ENCODE assay signal across 8 mouse cellular contexts in genomic region chr12:8947163-8947562, GRCm38 (mm10). TPM values are rescaled to one million over a fixed set of nuclear protein-coding genes. Genes with fewer than 3 reads are reported as not detected.
DNase-seq lines count a peak whose midpoint lies in the region; ATAC-seq and TF ChIP-seq lines count a peak whose summit lies in the region.

No protein-coding gene starts in this region.

- TF ChIP-seq EP300 in lung, postnatal 0 days (IDR thresholded peaks at IDR 0.05), result no peak
- TF ChIP-seq EP300 in liver, embryonic 14.5 days (IDR thresholded peaks at IDR 0.05; ENCODE audit: low read depth), result no peak
- TF ChIP-seq EP300 in stomach, postnatal 0 days (optimal IDR thresholded peaks at IDR 0.05), result no peak

- WGBS in lung, postnatal 0 days, result 28% methylated on average over 9 of the region's 9 CpGs
- 25% methylated on average over 9 of the region's 9 CpGs for WGBS in liver, embryonic 14.5 days (ENCODE audit: insufficient replicate concordance)
- 48% methylated on average over 9 of the region's 9 CpGs for WGBS in stomach, postnatal 0 days

- H3K27ac ChIP-seq in gastrocnemius, adult 2 months, result no peak overlapping the region
- H3K27ac ChIP-seq in lung, postnatal 0 days (ENCODE audit: low read length), result no peak overlapping the region
- no peak overlapping the region for H3K27ac ChIP-seq in liver, embryonic 14.5 days
- no peak overlapping the region for H3K27ac ChIP-seq in stomach, postnatal 0 days (replicated peaks)

- intact Hi-C loops in gastrocnemius, adult 2 months (cut with DNase I), result no loop called here
- intact Hi-C loops in gastrocnemius, postnatal 36 days (cut with DNase I), result no loop called here

- no peak for DNase-seq in gastrocnemius, adult 2 months
- DNase-seq in gastrocnemius, postnatal 36 days, result no peak
- DNase-seq in lung, postnatal 0 days (ENCODE audit: low spot score), result no peak
- DNase-seq in lung, adult 18-20 months, result no peak
- DNase-seq in liver, embryonic 14.5 days (ENCODE audit: low read depth in 3 of 3, low spot score in 3 of 3), result no peak
- DNase-seq in stomach, postnatal 0 days (ENCODE audit: low spot score), result no peak
- DNase-seq in frontal cortex, postnatal 10 days (ENCODE audit: low spot score in 2 of 2), result no peak
- DNase-seq in ovary, postnatal 14 days (ENCODE audit: low spot score), result no peak

- no peak for ATAC-seq in lung, postnatal 0 days
- no peak for ATAC-seq in liver, embryonic 14.5 days (ENCODE audit: insufficient read depth)
- ATAC-seq in stomach, postnatal 0 days (ENCODE audit: low FRiP score, low TSS enrichment), result no peak

- peaks cover 11% of the 10 kb centered on the region; the same call in 1 of the 2 replicates for H3K4me1 ChIP-seq in lung, postnatal 0 days (ENCODE audit: insufficient read depth, low read depth, low read length)
- no peaks in the 10 kb centered on the region for H3K4me1 ChIP-seq in liver, embryonic 14.5 days (replicated peaks; ENCODE audit: control insufficient read depth in 2 of 2, insufficient read depth in 2 of 2, low read length in 1 of 2)
- peaks cover 5% of the 10 kb centered on the region; the same call in 1 of the 2 replicates for H3K4me1 ChIP-seq in stomach, postnatal 0 days (replicated peaks; ENCODE audit: control insufficient read depth, insufficient read depth)

- no peaks in the 10 kb centered on the region for H3K27me3 ChIP-seq in lung, postnatal 0 days (replicated peaks; ENCODE audit: insufficient read depth, low read length)
- H3K27me3 ChIP-seq in liver, embryonic 14.5 days (ENCODE audit: control insufficient read depth, insufficient read depth, low read length), result peaks cover 7% of the 10 kb centered on the region
- no peaks in the 10 kb centered on the region for H3K27me3 ChIP-seq in stomach, postnatal 0 days (ENCODE audit: control insufficient read depth, insufficient read depth, low read length)

- H3K4me3 ChIP-seq in gastrocnemius, adult 2 months, result peak overlapping the region; percentile 70
- peak overlapping the region; percentile 30; the same call in 1 of the 2 replicates for H3K4me3 ChIP-seq in lung, postnatal 0 days (ENCODE audit: low read depth, low read length)
- H3K4me3 ChIP-seq in liver, embryonic 14.5 days (ENCODE audit: insufficient read depth in 1 of 2, low read depth in 2 of 2, low read length in 2 of 2), result no peak overlapping the region
- no peak overlapping the region; the same call in 1 of the 2 replicates for H3K4me3 ChIP-seq in stomach, postnatal 0 days (ENCODE audit: low read depth, low read length)

- H3K4me2 ChIP-seq in lung, postnatal 0 days (replicated peaks; ENCODE audit: low read depth, low read length), result peak overlapping the region; percentile 65
- peak overlapping the region; percentile 61 for H3K4me2 ChIP-seq in liver, embryonic 14.5 days (ENCODE audit: low read depth)
- H3K4me2 ChIP-seq in stomach, postnatal 0 days (replicated peaks; ENCODE audit: low read depth), result peak overlapping the region; percentile 90

- H3K9ac ChIP-seq in lung, postnatal 0 days (replicated peaks; ENCODE audit: low read depth), result peak overlapping the region; percentile 37; the same call in 1 of the 2 replicates
- no peak overlapping the region for H3K9ac ChIP-seq in liver, embryonic 14.5 days (replicated peaks)
- no peak overlapping the region for H3K9ac ChIP-seq in stomach, postnatal 0 days (ENCODE audit: low read length)

- H3K36me3 ChIP-seq in lung, postnatal 0 days (ENCODE audit: insufficient read depth, low read length), result no peaks in the 10 kb centered on the region
- H3K36me3 ChIP-seq in liver, embryonic 14.5 days (replicated peaks; ENCODE audit: control insufficient read depth, insufficient read depth, low read depth), result no peaks in the 10 kb centered on the region
- H3K36me3 ChIP-seq in stomach, postnatal 0 days (ENCODE audit: control insufficient read depth, insufficient read depth, low read length), result no peaks in the 10 kb centered on the region

- H3K9me3 ChIP-seq in lung, postnatal 0 days (ENCODE audit: low read length), result no peaks in the 10 kb centered on the region
- no peaks in the 10 kb centered on the region for H3K9me3 ChIP-seq in liver, embryonic 14.5 days (ENCODE audit: control insufficient read depth, low read length)
- H3K9me3 ChIP-seq in stomach, postnatal 0 days (ENCODE audit: control insufficient read depth, low read length), result no peaks in the 10 kb centered on the region

- no peak for TF ChIP-seq CTCF in gastrocnemius, adult 2 months (IDR thresholded peaks at IDR 0.05)
- TF ChIP-seq CTCF in lung, postnatal 0 days (IDR thresholded peaks at IDR 0.05), result no peak
- TF ChIP-seq CTCF in liver, embryonic 14.5 days (IDR thresholded peaks at IDR 0.05; ENCODE audit: low read depth), result no peak
- TF ChIP-seq CTCF in stomach, postnatal 0 days (IDR thresholded peaks at IDR 0.05; ENCODE audit: low read depth), result no peak

RNA-seq across cellular contexts. Expression of gene Matn3, which starts 0.6 kb away (rescaled TPM):
- total RNA-seq in gastrocnemius, adult 2 months (2021), result under 1 TPM in 1 of 2 experiments, not detected in 1; 0.36 TPM
- under 1 TPM; 0.12 to 0.59 TPM for total RNA-seq in gastrocnemius, postnatal 36 days (2021)
- polyA plus RNA-seq in lung, postnatal 0 days (2015; fragmentation: Nextera tagmentation; extraction: Ambion mirVana), result 0.33 and 0.52 TPM in 2 replicates
- polyA plus RNA-seq in liver, embryonic 14.5 days (2012; rRNA removed), result 0.04 and 0.07 TPM in 2 replicates
- polyA plus RNA-seq in liver, embryonic 14.5 days (2014; fragmentation: Nextera tagmentation; extraction: Ambion mirVana), result 0.03 and 0.14 TPM in 2 replicates
- polyA plus RNA-seq in stomach, postnatal 0 days (2015; fragmentation: Nextera tagmentation; extraction: Ambion mirVana), result 0.18 and 0.27 TPM in 2 replicates

RNA-seq across cellular contexts. Expression of gene Laptm4a, which starts 25.7 kb away (rescaled TPM):
- 100 to 1,000 TPM; 195 to 263 TPM for total RNA-seq in gastrocnemius, adult 2 months (2021)
- total RNA-seq in gastrocnemius, postnatal 36 days (2021), result 100 to 1,000 TPM; 214 to 221 TPM
- polyA plus RNA-seq in lung, postnatal 0 days (2015; fragmentation: Nextera tagmentation; extraction: Ambion mirVana), result 467 and 484 TPM in 2 replicates
- 62.7 and 63.4 TPM in 2 replicates for polyA plus RNA-seq in liver, embryonic 14.5 days (2012; rRNA removed)
- 45.9 and 48.9 TPM in 2 replicates for polyA plus RNA-seq in liver, embryonic 14.5 days (2014; fragmentation: Nextera tagmentation; extraction: Ambion mirVana)
- polyA plus RNA-seq in stomach, postnatal 0 days (2015; fragmentation: Nextera tagmentation; extraction: Ambion mirVana), result 299 and 327 TPM in 2 replicates

RNA-seq across cellular contexts. Expression of gene Wdr35, which starts 26.5 kb away (rescaled TPM):
- 10 to 100 TPM in 1 of 2 experiments, 1 to 10 TPM in 1; 8.8 to 11.8 TPM for total RNA-seq in gastrocnemius, adult 2 months (2021)
- 10 to 100 TPM in 1 of 2 experiments, 1 to 10 TPM in 1; 9.3 to 10.6 TPM for total RNA-seq in gastrocnemius, postnatal 36 days (2021)
- polyA plus RNA-seq in lung, postnatal 0 days (2015; fragmentation: Nextera tagmentation; extraction: Ambion mirVana), result 7.6 and 10.4 TPM in 2 replicates
- polyA plus RNA-seq in liver, embryonic 14.5 days (2012; rRNA removed), result 0.31 and 0.63 TPM in 2 replicates
- 1.4 and 2.0 TPM in 2 replicates for polyA plus RNA-seq in liver, embryonic 14.5 days (2014; fragmentation: Nextera tagmentation; extraction: Ambion mirVana)
- 3.9 and 4.8 TPM in 2 replicates for polyA plus RNA-seq in stomach, postnatal 0 days (2015; fragmentation: Nextera tagmentation; extraction: Ambion mirVana)

Comparison
In these comparisons a context has a peak if more than half of its experiments do, and no peak if none do; other contexts are left out.
1. H3K4me3 ChIP-seq: peak in gastrocnemius, adult 2 months (single experiment) and lung, postnatal 0 days (single experiment); none in liver, embryonic 14.5 days (0 of 2) and stomach, postnatal 0 days (single experiment).
2. Peak in every context shown above with its lines, with median percentiles within 50 percentile points of each other: H3K4me2 ChIP-seq.